Mouse (Mus musculus): ENCODE measurements around the gene Ninj1. TPM values are rescaled to one million over a fixed set of nuclear protein-coding genes. Genes with fewer than 3 reads are reported as not detected.

Gene Ninj1
- polyA plus RNA-seq, 1 experiment, result 53.6 TPM

- H3K4me3 ChIP-seq (ENCODE audit: low read depth, low read length), result peak overlapping the region; percentile 24
- no peaks in the 10 kb centered on the region for H3K27me3 ChIP-seq (ENCODE audit: control insufficient read depth, insufficient read depth, low read length)
- TF ChIP-seq POLR2A (IDR thresholded peaks at IDR 0.05; ENCODE audit: low read depth, low read length), result no peak
- H3K4me1 ChIP-seq (ENCODE audit: control insufficient read depth, insufficient read depth, insufficient read length, low read length), result peaks cover 3% of the 10 kb centered on the region; the same call in 1 of the 2 replicates
- H3K27ac ChIP-seq (ENCODE audit: insufficient read depth, low read depth, low read length), result peak overlapping the region; percentile 76
- H3K36me3 ChIP-seq (ENCODE audit: control insufficient read depth, insufficient read depth, low read length), result no peaks in the 10 kb centered on the region
- WGBS, result 68% methylated on average over 9 of the region's 9 CpGs
Measured at GRCm38 (mm10) chr13:49242321-49243065, 55.2 kb downstream of the Ninj1 start.

GRCm38 (mm10) chr13:49243492-49243891, 56.2 kb downstream of the Ninj1 start:
- H3K27me3 ChIP-seq (ENCODE audit: control insufficient read depth, insufficient read depth, low read length), result no peaks in the 10 kb centered on the region
- TF ChIP-seq POLR2A (IDR thresholded peaks at IDR 0.05; ENCODE audit: low read depth, low read length), result no peak
- TF ChIP-seq CTCF (IDR thresholded peaks at IDR 0.05; ENCODE audit: extremely low read depth, insufficient read length, insufficient replicate concordance, low read depth, low read length), result no peak
- WGBS, result 85% methylated on average over 2 of the region's 2 CpGs
- H3K27ac ChIP-seq (ENCODE audit: insufficient read depth, low read depth, low read length), result peak overlapping the region; percentile 58
- peaks cover 12% of the 10 kb centered on the region for H3K4me1 ChIP-seq (ENCODE audit: control insufficient read depth, insufficient read depth, insufficient read length, low read length)
- no peaks in the 10 kb centered on the region for H3K36me3 ChIP-seq (ENCODE audit: control insufficient read depth, insufficient read depth, low read length)
- no peak overlapping the region for H3K4me3 ChIP-seq (ENCODE audit: low read depth, low read length)

GRCm38 (mm10) chr13:49245251-49245650, 58.0 kb downstream of the Ninj1 start:
- H3K4me1 ChIP-seq (ENCODE audit: control insufficient read depth, insufficient read depth, insufficient read length, low read length), result peaks cover 13% of the 10 kb centered on the region
- WGBS, result 46% methylated on average over 4 of the region's 4 CpGs
- no peaks in the 10 kb centered on the region for H3K27me3 ChIP-seq (ENCODE audit: control insufficient read depth, insufficient read depth, low read length)
- H3K4me3 ChIP-seq (ENCODE audit: low read depth, low read length), result no peak overlapping the region
- TF ChIP-seq POLR2A (IDR thresholded peaks at IDR 0.05; ENCODE audit: low read depth, low read length) (no peak), CTCF (IDR thresholded peaks at IDR 0.05; ENCODE audit: extremely low read depth, insufficient read length, insufficient replicate concordance, low read depth, low read length) (no peak)
- H3K36me3 ChIP-seq (ENCODE audit: control insufficient read depth, insufficient read depth, low read length), result no peaks in the 10 kb centered on the region
- H3K27ac ChIP-seq (ENCODE audit: insufficient read depth, low read depth, low read length), result no peak overlapping the region

Other genes with a start within 250 kb of the Ninj1 start
- gene Fam120a, start 219.5 kb upstream of the Ninj1 start, polyA plus RNA-seq (2012; rRNA removed), result 56.5 and 80.1 TPM in 2 replicates
- gene Wnk2, start 39.5 kb upstream of the Ninj1 start, polyA plus RNA-seq (2012; rRNA removed), result 18.4 and 19.5 TPM in 2 replicates
- gene Card19, start 28.6 kb downstream of the Ninj1 start, polyA plus RNA-seq (2012; rRNA removed), result 107 and 237 TPM in 2 replicates
- 3.2 and 5.1 TPM in 2 replicates for gene Susd3, start 61.2 kb downstream of the Ninj1 start, polyA plus RNA-seq (2012; rRNA removed)
- 1.4 and 2.2 TPM in 2 replicates for gene Fgd3, start 132.8 kb downstream of the Ninj1 start, polyA plus RNA-seq (2012; rRNA removed)
- 7.9 and 10.0 TPM in 2 replicates for gene Bicd2, start 154.1 kb downstream of the Ninj1 start, polyA plus RNA-seq (2012; rRNA removed)
- gene Ippk, start 233.8 kb downstream of the Ninj1 start, polyA plus RNA-seq (2012; rRNA removed), result 2.6 TPM in 2 replicates

Measured in small intestine, adult 2 months (tissue).